Mouse (Mus musculus) colon, adult 2 months (tissue): ENCODE results near the gene Aanat. TPM values are rescaled to one million over a fixed set of nuclear protein-coding genes. Genes with fewer than 3 reads are reported as not detected.

Source experiments
- polyA plus RNA-seq: library from polyadenylated mRNA; depleted of rRNA; stranded (reverse); fragments of >200 nt; gene quantifications from 2 replicates; pipeline ENCODE4 v1.2.3, GENCODE M21; 2012; rRNA removed

The Aanat gene
- polyA plus RNA-seq, result not detected in 2 replicates

GRCm38 (mm10) chr11:116586310-116586709 lies at the start of gene Aanat:
TSS of gene Aanat (plus strand) at chr11:116586432.

GRCm38 (mm10) chr11:116581376-116581814 lies 4.8 kb upstream of the Aanat start, which contains the start of gene Ube2o:
TSS of gene Ube2o (minus strand) at chr11:116581447.

GRCm38 (mm10) chr11:116626299-116627071 lies 40.3 kb downstream of the Aanat start, which contains the start of gene Rhbdf2:
TSS of gene Rhbdf2 (minus strand) at chr11:116627019.

Other genes starting within 250 kb of the Aanat start
- 3.1 and 5.1 TPM in 2 replicates for gene Rnf157, start 173.4 kb upstream of the Aanat start, polyA plus RNA-seq
- 217 and 367 TPM in 2 replicates for gene Ubald2, start 152.3 kb upstream of the Aanat start, polyA plus RNA-seq
- 0.07 and 0.08 TPM in 2 replicates for gene Qrich2, start 120.2 kb upstream of the Aanat start, polyA plus RNA-seq
- gene Prpsap1, start 92.2 kb upstream of the Aanat start, polyA plus RNA-seq, result 170 and 195 TPM in 2 replicates
- 9.2 and 9.5 TPM in 2 replicates for gene Sphk1, start 55.5 kb upstream of the Aanat start, polyA plus RNA-seq
- 12.1 and 13.3 TPM in 2 replicates for gene Ube2o, start 5.0 kb upstream of the Aanat start, polyA plus RNA-seq
- gene Rhbdf2, start 40.6 kb downstream of the Aanat start, polyA plus RNA-seq, result 38.9 and 40.1 TPM in 2 replicates
- gene Prcd, start 67.1 kb downstream of the Aanat start, polyA plus RNA-seq, result 0.60 and 0.79 TPM in 2 replicates
- gene Cygb, start 67.9 kb downstream of the Aanat start, polyA plus RNA-seq, result 43.5 and 44.8 TPM in 2 replicates
- gene St6galnac1, start 189.1 kb downstream of the Aanat start, polyA plus RNA-seq, result 11.4 TPM in 1 of 2 replicates, not detected in the other
- gene Mxra7, start 241.6 kb downstream of the Aanat start, polyA plus RNA-seq, result 75.7 and 86.1 TPM in 2 replicates